Mouse (Mus musculus) thymus, postnatal 10 days (tissue): ENCODE measurements around the gene Gm13420.
"Not testable (repeated sequence)": the region's sequence is repeated elsewhere in the genome, so short reads cannot be mapped to it uniquely, and the experiment has no call there.

Experiments used
- DNase-seq, 2 experiments: peaks; one replicate each; pipeline ENCODE4 v3.0.0; 2021; ENCODE audit warnings: low spot score in 2 of 2

Gm13420 gene

GRCm38 (mm10) chr2:29751497-29751896 lies at the start of gene Gm13420:
Gm13420 (minus strand) TSS chr2:29751685.
- DNase-seq = no peak

- no peak for DNase-seq
These were observed 41.4 kb upstream of the Gm13420 start for GRCm38 (mm10) chr2:29792772-29793487.

GRCm38 (mm10) chr2:29787937-29788681 lies 36.6 kb upstream of the Gm13420 start, which contains the start of gene Trub2:
Trub2 (minus strand) TSS chr2:29788502.
- peak; percentile 67 to 72 for DNase-seq

GRCm38 (mm10) chr2:29787104-29787917 lies 35.8 kb upstream of the Gm13420 start, which contains the start of gene Coq4:
Coq4 (plus strand) TSS chr2:29787493.
- DNase-seq = peak; percentile 74 to 92

- no peak for DNase-seq
These were observed 32.8 kb upstream of the Gm13420 start for GRCm38 (mm10) chr2:29784290-29784689.

GRCm38 (mm10) chr2:29781256-29781655 lies 29.8 kb upstream of the Gm13420 start:
- DNase-seq = not testable (repeated sequence)

GRCm38 (mm10) chr2:29773323-29773722 lies 21.8 kb upstream of the Gm13420 start:
- DNase-seq = no peak

- DNase-seq = no peak
These were observed 20.4 kb upstream of the Gm13420 start for GRCm38 (mm10) chr2:29771611-29772461.

- no peak for DNase-seq
These were observed 18.7 kb upstream of the Gm13420 start for GRCm38 (mm10) chr2:29770162-29770561.

- no peak for DNase-seq
These were observed 17.4 kb upstream of the Gm13420 start for GRCm38 (mm10) chr2:29768901-29769300.

GRCm38 (mm10) chr2:29767976-29768709 lies 16.7 kb upstream of the Gm13420 start:
- no peak for DNase-seq

GRCm38 (mm10) chr2:29764831-29765230 lies 13.3 kb upstream of the Gm13420 start:
- peak in 1 of 2 experiments; percentile 69 for DNase-seq

GRCm38 (mm10) chr2:29755693-29756092 lies 4.2 kb upstream of the Gm13420 start:
- DNase-seq = no peak

- DNase-seq = no peak
These were observed 912 bp upstream of the Gm13420 start for GRCm38 (mm10) chr2:29752397-29752796.

- DNase-seq = no peak
These were observed 3.0 kb downstream of the Gm13420 start for GRCm38 (mm10) chr2:29748499-29748898.

- peak in 1 of 2 experiments; percentile 39 for DNase-seq
These were observed 3.6 kb downstream of the Gm13420 start for GRCm38 (mm10) chr2:29747852-29748251.

- no peak for DNase-seq
These were observed 4.2 kb downstream of the Gm13420 start for GRCm38 (mm10) chr2:29747188-29747782.

- DNase-seq = no peak
These were observed 7.2 kb downstream of the Gm13420 start for GRCm38 (mm10) chr2:29744256-29744655.

GRCm38 (mm10) chr2:29741207-29741606 lies 10.3 kb downstream of the Gm13420 start:
- no peak for DNase-seq

- DNase-seq = no peak
These were observed 12.1 kb downstream of the Gm13420 start for GRCm38 (mm10) chr2:29739368-29739767.
